Mouse (Mus musculus) cerebellum, adult 8-10 months (tissue): Measurements from ENCODE around the gene Tspo2.

ENCODE experiments used
- DNase-seq: peaks from one replicate; pipeline ENCODE4 v3.0.0; 2022

The Tspo2 gene

DNA sequence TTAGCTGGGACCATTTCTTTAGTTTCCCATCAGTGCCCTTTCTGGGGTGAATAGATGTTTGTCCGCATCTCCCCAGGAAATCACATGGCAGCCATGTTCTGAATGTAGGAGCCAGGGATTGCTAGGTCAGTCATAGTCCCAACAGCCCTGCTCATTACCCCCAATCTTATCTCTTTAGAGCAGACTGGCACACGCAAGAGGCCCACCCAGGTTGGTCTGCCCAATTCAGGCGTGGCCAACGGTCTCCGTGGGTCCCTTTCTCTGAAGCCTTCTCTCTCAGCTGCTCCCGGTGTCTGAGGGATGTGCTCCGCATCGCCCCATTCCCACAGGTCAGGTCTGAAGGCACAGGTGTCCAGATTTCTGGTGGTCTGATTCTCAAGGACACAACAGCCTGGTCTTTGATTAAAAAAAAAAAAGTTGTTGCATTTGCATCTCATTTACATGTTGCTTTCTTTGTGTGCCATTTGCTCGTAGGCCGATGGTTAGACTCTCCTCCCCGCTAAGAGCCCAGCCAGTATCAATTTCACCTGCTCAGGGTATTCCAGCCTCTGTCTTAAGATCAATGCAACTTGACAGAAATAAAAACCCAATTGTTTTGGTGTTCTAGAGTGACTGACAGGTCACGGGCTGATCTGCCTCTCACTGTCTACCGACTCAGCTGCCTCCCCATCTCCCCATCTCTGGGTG is 513 bp downstream of the Tspo2 start:
- no peak for DNase-seq

DNA sequence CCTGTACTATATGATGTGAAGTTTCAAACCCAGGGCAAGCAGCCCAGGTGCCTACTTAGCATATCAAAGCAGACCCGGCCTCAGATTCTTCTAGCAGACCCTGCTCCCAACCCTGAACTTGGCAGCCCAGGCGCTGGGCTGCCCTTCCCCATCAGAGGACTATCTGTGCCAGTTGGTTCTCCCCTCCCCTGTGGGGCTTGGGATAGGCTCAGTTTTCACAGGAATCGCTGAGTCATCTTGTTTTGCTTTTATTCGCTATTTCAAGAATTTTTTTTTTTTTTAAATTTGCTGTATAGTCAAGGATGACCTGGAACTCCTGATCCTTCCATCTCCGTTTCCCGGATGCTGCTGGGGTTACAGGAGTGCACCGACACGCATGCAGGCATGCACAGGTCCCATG is 3.6 kb downstream of the Tspo2 start:
- no peak for DNase-seq

- DNase-seq: no peak
These were observed 7.7 kb downstream of the Tspo2 start for GRCm38 (mm10) chr17:48443542-48444145.

- no peak for DNase-seq
These were observed 8.4 kb downstream of the Tspo2 start for GRCm38 (mm10) chr17:48442745-48443457.

- no peak for DNase-seq
These were observed 13.9 kb downstream of the Tspo2 start for GRCm38 (mm10) chr17:48437421-48437911.

DNA sequence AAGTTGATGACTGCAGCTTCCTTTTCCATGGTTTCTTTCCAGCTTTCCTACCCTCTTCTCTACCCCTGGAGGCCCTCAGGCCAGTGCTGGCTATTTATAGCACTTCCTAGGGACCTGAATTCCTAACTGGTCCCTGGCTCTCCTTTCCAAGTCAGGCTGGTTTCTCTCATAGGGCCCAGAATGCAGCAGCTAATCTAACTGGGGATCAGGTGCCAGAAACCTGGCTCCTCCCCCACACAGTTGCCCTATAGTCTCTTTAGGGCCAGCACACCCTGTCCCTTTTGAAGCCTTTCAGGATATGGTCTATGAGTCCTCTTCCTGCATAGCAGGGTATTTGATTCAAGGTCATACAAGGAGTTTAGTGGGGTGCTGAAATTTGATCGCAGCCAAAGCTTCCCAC is 14.8 kb downstream of the Tspo2 start:
- no peak for DNase-seq

DNA sequence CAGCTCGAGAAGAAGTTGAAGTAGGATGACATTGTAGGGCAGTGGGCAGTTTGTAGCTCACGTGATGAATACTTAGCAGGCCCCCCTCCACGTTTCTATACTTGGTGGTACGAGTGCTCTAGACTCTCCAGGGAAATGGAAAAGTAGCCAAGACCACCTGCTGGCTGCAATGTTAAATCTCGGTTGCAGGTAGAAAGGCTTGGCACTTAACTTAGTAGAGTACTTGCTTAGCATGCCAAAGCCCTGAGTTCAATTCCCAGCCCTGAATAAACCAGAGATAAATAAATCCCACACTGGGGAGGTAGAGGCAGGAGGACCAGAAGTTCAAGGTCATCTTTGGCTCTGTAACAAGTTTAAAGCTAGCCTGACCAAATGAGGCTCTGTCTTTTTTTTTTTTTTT is 16.8 kb downstream of the Tspo2 start:
- no peak for DNase-seq

DNA sequence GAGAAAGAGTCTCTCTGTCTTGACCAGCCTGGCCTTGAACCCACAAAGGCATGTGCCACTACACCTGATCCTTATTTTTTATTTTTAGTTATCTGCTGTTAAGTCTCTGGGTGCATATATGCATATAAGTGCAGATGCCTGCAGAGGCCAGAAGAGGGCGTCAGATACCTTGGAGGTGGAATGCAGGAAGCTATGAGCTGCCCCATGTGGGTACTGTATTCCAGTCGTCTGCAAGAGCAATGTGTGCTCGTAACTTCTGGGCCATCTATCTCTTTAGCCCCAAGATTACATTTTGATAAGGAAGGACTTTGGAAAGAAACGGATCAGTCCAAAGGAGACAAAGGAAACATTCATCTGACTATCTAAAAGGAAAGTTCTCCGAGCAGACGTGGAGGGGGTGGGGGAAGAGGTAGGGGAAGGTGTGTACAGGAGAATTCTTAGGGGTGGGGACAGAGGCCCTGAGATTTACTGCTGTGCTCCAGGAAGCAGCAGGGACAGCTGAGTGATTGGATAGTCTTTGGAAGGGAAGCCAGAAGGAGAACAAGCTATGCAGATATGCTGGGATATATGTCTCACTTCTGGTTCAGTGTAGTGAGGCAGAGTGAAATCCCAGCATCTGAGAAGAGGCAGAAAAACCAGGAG is 17.5 kb downstream of the Tspo2 start:
- DNase-seq: no peak

DNA sequence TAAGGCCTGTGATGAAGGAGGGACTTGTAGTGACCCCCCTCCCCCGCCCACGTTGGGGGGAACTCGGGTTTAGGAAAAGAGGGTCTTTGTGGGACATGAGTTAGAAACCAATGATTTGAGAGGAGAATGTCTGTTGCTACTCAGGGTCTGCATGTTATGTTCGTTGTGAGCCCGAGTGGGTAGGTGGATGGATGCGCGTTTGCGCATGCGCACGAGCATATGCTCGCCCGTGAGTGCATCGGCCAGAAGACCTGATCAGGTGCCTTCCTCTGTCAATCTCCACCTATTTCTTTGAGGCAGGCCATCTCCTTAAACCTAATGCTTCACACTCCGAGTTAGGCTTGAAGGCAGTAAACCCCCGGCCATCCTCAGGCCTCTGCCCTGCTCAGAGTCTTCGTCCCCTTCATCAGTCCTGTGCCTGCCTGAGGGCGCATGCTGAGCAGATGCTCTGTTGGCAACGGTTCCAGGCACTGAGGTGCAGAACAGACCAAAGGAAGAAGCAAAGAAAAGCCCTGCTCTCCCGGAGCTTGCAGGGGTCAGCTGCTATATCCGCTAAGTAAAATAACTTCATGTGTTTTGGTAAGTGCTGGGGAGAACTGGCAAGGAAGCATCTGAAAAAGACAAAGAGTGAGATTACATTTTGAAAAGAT is 18.2 kb downstream of the Tspo2 start:
- no peak for DNase-seq

GRCm38 (mm10) chr17:48432158-48432980 is 19.0 kb downstream of the Tspo2 start, which contains the start of gene Apobec2:
Gene Apobec2, minus strand, starts transcription at chr17:48432930.
- DNase-seq: no peak

DNA sequence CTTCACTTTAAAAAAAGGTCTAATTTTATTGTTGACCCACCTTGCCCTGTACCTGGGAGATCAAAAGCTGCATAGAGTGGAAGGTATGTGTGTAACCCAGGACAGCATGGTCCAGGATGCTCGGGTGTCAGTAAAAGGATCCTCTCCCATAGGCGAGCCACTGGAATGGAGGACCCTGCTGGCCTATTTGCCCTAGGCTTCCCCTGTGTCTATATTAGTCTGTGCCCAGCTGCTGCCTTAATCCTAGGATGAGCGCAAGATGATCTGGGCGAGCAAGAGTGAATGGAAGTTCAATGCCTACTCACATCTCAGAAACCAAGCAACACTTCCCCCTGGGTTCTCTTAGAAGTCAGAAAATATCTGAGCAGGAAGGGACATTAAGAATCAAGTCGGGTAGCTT is 20.3 kb downstream of the Tspo2 start:
- DNase-seq: no peak

DNA sequence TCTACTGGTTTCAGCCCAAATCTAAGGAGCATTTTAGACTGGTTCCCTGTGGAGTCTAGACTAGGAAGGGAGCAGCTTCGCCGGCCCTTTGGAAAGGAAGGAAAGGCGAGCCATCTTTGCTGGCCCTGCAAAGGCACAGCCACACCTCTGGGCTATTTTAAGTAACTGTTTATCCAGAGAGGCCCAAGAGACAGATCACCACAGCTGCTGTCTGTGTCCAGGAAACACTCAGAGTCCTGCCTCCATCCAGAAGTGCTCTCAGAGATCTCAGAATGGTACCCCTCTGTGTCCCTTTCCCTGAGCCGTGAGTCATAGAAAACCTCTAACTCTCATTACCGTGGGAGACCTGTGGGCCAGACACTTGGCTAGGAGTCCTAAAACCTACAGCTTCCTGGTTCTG is 20.9 kb downstream of the Tspo2 start:
- no peak for DNase-seq

DNA sequence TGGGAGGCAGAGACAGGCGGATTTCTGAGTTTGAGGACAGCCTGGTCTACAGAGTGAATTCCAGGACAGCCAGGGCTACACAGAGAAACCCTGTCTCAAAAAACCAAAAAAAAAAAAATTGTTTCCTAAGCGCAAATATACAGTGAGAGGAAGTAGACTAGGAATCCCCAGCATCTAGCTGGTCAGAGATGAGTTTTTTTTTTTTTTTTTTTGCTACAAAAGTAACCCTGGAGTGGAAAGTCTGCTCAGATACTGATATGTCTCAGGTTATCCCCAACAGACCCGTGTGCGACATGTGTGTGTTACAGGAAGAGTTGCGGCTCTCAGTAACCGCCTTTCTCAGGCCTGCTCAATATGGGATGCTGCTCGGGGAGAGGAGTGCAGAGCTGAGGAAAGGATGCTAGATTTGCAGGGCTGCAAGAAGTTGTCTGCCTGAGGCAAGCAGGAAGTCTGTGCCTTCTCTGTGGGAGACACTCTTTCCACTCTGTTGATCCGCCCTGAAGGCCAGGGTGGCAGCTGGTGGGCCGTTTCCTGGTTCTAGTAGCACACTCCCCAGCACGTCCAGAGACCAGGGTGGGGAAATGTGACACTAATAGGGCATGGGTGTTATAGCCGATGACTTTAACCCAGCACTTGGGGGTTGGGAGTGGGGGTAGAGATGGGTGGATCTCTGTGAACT is 23.3 kb downstream of the Tspo2 start:
- DNase-seq: no peak

DNA sequence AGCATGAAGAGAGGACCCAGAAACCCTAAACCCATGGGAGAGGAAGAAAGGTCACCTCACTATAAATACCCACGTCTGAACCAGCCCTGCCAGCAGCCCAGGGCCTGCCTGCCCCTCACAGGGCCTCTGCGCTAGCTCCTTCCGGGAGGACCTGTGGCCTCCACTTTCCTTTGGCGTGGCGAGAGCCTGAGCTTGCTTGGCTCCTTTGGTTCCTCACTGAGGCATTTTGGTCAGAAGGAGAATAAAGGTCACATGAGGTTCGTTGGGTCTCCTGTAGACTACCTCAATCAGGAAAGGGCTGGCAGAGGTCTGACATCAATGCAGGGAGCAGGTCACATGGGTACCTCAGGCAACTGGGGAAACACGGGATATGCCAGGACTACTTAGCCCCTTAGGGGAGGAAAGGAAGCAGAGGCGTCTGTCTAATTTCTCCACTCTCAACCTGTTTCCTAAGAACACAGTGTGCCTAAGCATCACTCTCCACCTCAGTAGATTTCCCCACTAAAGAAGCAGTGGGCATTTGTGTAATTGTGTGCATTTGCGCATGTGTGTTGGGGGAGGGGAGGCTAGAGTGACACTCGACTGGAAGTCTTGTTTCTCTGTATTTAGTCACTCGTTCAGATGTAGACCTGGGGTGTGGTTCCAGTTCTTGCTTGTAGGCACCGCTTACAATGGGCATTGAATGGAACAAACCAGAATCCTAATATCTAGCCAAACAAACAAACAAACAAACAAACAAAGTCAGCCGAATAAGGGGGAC is 24.2 kb downstream of the Tspo2 start:
- DNase-seq: no peak

DNA sequence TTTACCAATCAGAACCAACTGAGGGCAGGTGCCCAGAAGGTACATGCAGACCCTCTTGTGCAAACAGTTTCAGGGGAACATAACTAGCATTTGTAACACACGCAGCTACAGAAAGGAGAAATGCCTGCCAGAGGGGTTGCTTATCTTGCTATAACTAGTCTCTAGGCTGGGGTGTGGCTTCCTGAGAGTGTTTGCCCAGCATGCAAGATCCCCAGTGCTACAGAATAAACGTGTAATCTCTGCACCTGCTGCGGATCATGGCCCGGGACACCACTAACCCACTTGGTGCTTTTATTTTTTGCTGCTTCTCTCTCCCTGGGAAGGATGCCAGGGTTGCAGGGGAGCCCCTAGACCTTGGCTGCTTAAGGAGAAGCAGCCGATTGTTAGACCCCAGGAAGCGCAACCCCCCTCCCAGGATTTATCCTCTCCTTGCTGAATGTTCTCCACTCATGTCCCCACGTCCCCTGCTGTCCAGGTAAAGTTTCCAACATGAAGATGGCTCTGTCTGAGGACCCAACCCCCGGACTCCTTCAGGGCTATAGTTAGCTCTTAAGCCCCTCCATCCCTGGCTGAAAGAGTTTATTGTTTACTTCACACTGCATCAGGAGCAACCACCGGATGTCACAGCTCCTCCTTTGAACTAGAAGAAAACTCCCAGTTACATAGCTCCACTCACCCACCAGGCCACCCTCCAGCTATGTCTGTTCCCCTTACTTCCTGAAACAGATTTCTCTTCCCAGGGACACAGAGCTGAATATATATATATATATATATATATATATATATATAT is 25.3 kb downstream of the Tspo2 start:
- no peak for DNase-seq

DNA sequence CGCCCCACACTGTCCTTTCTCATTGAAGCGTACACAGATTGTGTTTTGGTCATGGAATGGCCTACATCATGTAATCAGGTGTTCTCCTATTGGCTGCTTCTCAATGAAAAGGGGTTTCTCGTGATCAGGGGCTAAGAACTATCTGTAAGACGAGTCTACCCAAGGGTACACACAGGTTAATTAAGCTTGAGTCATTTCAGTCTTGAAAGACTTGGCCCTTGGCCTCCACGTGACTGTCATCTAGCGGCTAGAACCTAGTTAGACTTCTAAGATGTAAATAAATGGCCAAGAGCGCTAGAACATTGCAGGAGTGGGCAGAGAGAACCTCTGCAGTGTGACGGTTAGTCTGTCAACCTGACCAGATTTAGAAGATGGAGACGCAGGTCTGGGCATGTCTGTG is 27.1 kb downstream of the Tspo2 start:
- no peak for DNase-seq

- DNase-seq: no peak
These were observed 31.8 kb downstream of the Tspo2 start for GRCm38 (mm10) chr17:48419571-48419970.

DNA sequence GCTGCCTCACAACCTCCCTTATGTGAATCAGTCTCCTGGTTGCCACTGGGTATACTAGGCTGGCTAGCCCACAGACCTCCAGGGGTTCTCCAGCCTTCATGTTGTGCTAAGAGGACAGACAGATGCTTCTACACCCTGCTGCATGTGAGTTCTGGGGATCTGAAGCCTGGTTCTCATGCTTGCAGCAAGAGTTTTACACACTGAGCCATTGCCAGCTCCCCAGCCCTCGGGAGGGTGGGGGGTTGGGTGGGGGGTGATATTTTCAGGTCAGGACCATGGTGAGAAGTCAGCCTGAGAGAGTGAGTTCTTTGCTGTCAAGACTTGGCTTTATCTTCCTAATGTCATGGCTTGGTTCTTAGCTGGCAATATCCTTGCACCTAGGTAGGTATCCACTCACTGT is 32.5 kb downstream of the Tspo2 start:
- no peak for DNase-seq

GRCm38 (mm10) chr17:48418174-48418573 is 33.1 kb downstream of the Tspo2 start:
- no peak for DNase-seq

DNA sequence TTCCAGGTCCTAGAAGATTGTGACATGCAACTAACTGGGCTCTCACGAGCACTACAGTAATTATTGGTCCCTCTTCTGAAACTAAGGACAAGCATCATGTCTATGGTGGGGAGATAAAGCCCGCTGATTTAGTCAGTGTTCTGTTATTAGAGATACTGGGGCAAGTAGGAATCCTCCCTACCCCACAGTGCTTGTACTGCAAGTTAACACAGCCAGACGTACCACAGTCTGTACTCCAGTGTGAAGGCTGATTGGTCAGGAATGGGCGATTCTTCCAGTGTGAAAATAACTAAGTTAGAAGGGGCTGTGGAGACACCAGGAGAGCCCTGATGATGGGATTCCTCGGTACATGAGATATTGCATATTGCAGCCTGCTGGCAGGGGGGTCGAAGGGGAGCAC is 33.8 kb downstream of the Tspo2 start:
- no peak for DNase-seq
